Mouse (Mus musculus) heart, postnatal 0 days (tissue): ENCODE measurements around the gene Lin7a. TPM values are rescaled to one million over a fixed set of nuclear protein-coding genes. Genes with fewer than 3 reads are reported as not detected.

Source experiments
- ATAC-seq: fragments of 200-750 bp; cut with Nextera tagmentation; 2 replicates; pipeline ENCODE4 v1.8.0; 2017; ENCODE audit warnings: low read depth, moderate number of reproducible peaks, moderate library complexity; ENCODE audit not compliant: insufficient read depth
- DNase-seq: peaks from one replicate; pipeline ENCODE4 v3.0.0-alpha.2; 2016; ENCODE audit warnings: low spot score
- H3K27ac ChIP-seq: fragments of 300-500 bp; sonication (generic); 2 replicates; pipeline ENCODE4 v1.5.1; 2014; ENCODE audit warnings: low read depth, mild to moderate bottlenecking
- H3K27me3 ChIP-seq: fragments of 300-500 bp; sonication (generic); 2 replicates; pipeline ENCODE4 v1.6.1; 2014; ENCODE audit warnings: low read length, mixed read lengths; ENCODE audit not compliant: control insufficient read depth, insufficient read depth
- H3K36me3 ChIP-seq: fragments of 300-500 bp; sonication (generic); replicated peaks from 2 replicates; pipeline ENCODE4 v1.6.1; 2014; ENCODE audit warnings: low read length, mixed read lengths; ENCODE audit not compliant: control insufficient read depth, insufficient read depth
- H3K4me1 ChIP-seq: fragments of 300-500 bp; sonication (generic); 2 replicates; pipeline ENCODE4 v1.6.1; 2014; ENCODE audit warnings: antibody characterized with exemption; ENCODE audit not compliant: control insufficient read depth, insufficient read depth
- H3K4me2 ChIP-seq: fragments of 300-500 bp; sonication (generic); 2 replicates; pipeline ENCODE4 v1.6.1; 2014; ENCODE audit warnings: low read depth, mild to moderate bottlenecking, low read length, moderate library complexity
- H3K4me3 ChIP-seq: fragments of 300-500 bp; sonication (generic); 2 replicates; pipeline ENCODE4 v1.5.1; 2014; ENCODE audit warnings: low read depth, low read length
- H3K9ac ChIP-seq: fragments of 300-500 bp; sonication (generic); replicated peaks from 2 replicates; pipeline ENCODE4 v1.6.1; 2014; ENCODE audit warnings: low read depth, low read length, mixed read lengths
- H3K9me3 ChIP-seq: fragments of 300-500 bp; sonication (generic); replicated peaks from 2 replicates; pipeline ENCODE4 v1.6.1; 2016; ENCODE audit warnings: low read length; ENCODE audit not compliant: control insufficient read depth
- CTCF ChIP-seq: IDR thresholded peaks from 2 replicates; pipeline ENCODE4 v1.5.1; 2016; ENCODE audit warnings: antibody characterized with exemption, control low read depth, low read depth
- EP300 ChIP-seq: IDR thresholded peaks from 2 replicates; pipeline ENCODE4 v1.6.1; 2016; ENCODE audit warnings: antibody characterized with exemption, low read depth
- WGBS: fragments of 180-500 bp; shearing (Covaris S2); extraction: QIAGEN DNeasy Blood & Tissue Kit; methylation state at CpG from one replicate; pipeline ENCODE4 v1.1.7; 2014; 5-methylcytosine and 5-hydroxymethylcytosine counted together
- polyA plus RNA-seq: library from polyadenylated mRNA; unstranded; fragments of >200 nt; fragmentation: Nextera tagmentation; extraction: Ambion mirVana; gene quantifications from 2 replicates; pipeline ENCODE4 v1.2.1, GENCODE M21; 2015
- total RNA-seq: library from RNA; depleted of rRNA; stranded (reverse); fragments of >200 nt; gene quantifications from 2 replicates; pipeline ENCODE4 v1.2.3, GENCODE M21; 2014; ENCODE audit warnings: low replicate concordance

Lin7a gene
- total and polyA plus RNA-seq, 2 experiments from 2014 or later, result 1.00 to 8.2 TPM

GRCm38 (mm10) chr10:107234421-107235400, 36.8 kb upstream of the Lin7a start:
- H3K27me3 ChIP-seq, result no peaks in the 10 kb centered on the region
- ATAC-seq, result no peak
- H3K4me2 ChIP-seq, result no peak overlapping the region
- no peaks in the 10 kb centered on the region for H3K9me3 ChIP-seq
- DNase-seq, result no peak
- WGBS, result 67% methylated on average over 7 of the region's 7 CpGs
- H3K9ac ChIP-seq, result no peak overlapping the region
- H3K4me1 ChIP-seq, result no peaks in the 10 kb centered on the region
- no peak overlapping the region for H3K27ac ChIP-seq
- H3K36me3 ChIP-seq, result no peaks in the 10 kb centered on the region
- no peak for TF ChIP-seq EP300
- no peak for TF ChIP-seq CTCF
- no peak overlapping the region for H3K4me3 ChIP-seq

- Histone ChIP-seq H3K4me3 (no peak overlapping the region), H3K9ac (no peak overlapping the region), H3K27ac (no peak overlapping the region), H3K9me3 (no peaks in the 10 kb centered on the region), H3K4me1 (no peaks in the 10 kb centered on the region), H3K36me3 (no peaks in the 10 kb centered on the region), H3K4me2 (no peak overlapping the region), H3K27me3 (no peaks in the 10 kb centered on the region)
- WGBS, result 74% methylated on average over 3 of the region's 3 CpGs
- TF ChIP-seq EP300 (no peak), CTCF (no peak)
- DNase-seq (no peak), ATAC-seq (no peak)
Observed at GRCm38 (mm10) chr10:107235496-107235895, 36.0 kb upstream of the Lin7a start.

GRCm38 (mm10) chr10:107236211-107236610, 35.3 kb upstream of the Lin7a start:
- H3K4me1 ChIP-seq, result no peaks in the 10 kb centered on the region
- H3K27me3 ChIP-seq, result no peaks in the 10 kb centered on the region
- DNase-seq, result no peak
- H3K36me3 ChIP-seq, result no peaks in the 10 kb centered on the region
- 69% methylated on average over 4 of the region's 4 CpGs for WGBS
- no peak overlapping the region for H3K27ac ChIP-seq
- no peak overlapping the region for H3K4me3 ChIP-seq
- TF ChIP-seq CTCF, result no peak
- TF ChIP-seq EP300, result no peak
- no peak overlapping the region for H3K4me2 ChIP-seq
- H3K9me3 ChIP-seq, result no peaks in the 10 kb centered on the region
- no peak for ATAC-seq
- H3K9ac ChIP-seq, result no peak overlapping the region

- ATAC-seq (no peak), DNase-seq (no peak)
- H3K36me3 ChIP-seq, result no peaks in the 10 kb centered on the region
- no peak for TF ChIP-seq EP300
- no peak for TF ChIP-seq CTCF
- H3K4me1 ChIP-seq, result no peaks in the 10 kb centered on the region
- H3K4me3 ChIP-seq, result no peak overlapping the region
- no peak overlapping the region for H3K4me2 ChIP-seq
- WGBS, result 67% methylated on average over 2 of the region's 2 CpGs
- no peaks in the 10 kb centered on the region for H3K27me3 ChIP-seq
- no peaks in the 10 kb centered on the region for H3K9me3 ChIP-seq
- H3K9ac ChIP-seq, result no peak overlapping the region
- H3K27ac ChIP-seq, result no peak overlapping the region
Observed at GRCm38 (mm10) chr10:107237076-107237475, 34.4 kb upstream of the Lin7a start.

GRCm38 (mm10) chr10:107237736-107238135, 33.8 kb upstream of the Lin7a start:
- DNase-seq (no peak), ATAC-seq (no peak)
- no peaks in the 10 kb centered on the region for H3K4me1 ChIP-seq
- no peaks in the 10 kb centered on the region for H3K36me3 ChIP-seq
- H3K27me3 ChIP-seq, result no peaks in the 10 kb centered on the region
- TF ChIP-seq EP300, result no peak
- no peak for TF ChIP-seq CTCF
- H3K4me2 ChIP-seq, result no peak overlapping the region
- WGBS, result 97% methylated on average over 1 of the region's 1 CpGs
- H3K4me3 ChIP-seq, result no peak overlapping the region
- H3K9me3 ChIP-seq, result no peaks in the 10 kb centered on the region
- H3K27ac ChIP-seq, result no peak overlapping the region
- H3K9ac ChIP-seq, result no peak overlapping the region
